Mouse (Mus musculus): ENCODE results near the gene Gria4.
A peak's percentile ranks its signal among the peaks of the same experiment; 100 is the strongest.
"Not testable (repeated sequence)": the region's sequence is repeated elsewhere in the genome, so short reads cannot be mapped to it uniquely, and the experiment has no call there.

The Gria4 gene

DNA sequence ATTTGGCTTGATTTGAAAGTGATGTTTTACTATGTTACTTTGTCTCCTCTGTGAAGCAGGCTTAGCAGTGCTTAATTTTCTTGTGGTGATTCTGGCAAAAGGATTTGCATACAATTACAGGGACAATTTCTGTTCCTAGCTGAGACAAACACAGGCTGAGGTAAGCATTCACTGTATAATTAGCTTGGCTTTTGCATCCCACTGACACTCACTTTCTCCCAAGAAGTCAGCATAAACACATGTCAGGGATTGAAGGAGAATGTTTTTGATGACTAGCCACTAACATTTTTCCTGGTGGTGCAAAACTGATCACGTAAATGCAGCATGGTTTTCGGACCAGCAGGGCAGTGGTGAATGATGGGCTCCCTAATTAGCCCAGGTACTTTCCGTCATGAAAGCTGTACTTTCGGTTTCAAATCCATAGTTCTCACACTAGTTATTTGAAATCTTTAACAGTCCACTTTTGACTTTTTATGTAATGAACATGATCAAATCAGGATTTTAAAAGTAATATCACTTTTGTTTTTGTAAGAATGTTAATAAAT is 240.5 kb downstream of the Gria4 start:
- DNase-seq: no peak

GRCm38 (mm10) chr9:4539218-4539617 is 256.8 kb downstream of the Gria4 start:
- DNase-seq: no peak

DNA sequence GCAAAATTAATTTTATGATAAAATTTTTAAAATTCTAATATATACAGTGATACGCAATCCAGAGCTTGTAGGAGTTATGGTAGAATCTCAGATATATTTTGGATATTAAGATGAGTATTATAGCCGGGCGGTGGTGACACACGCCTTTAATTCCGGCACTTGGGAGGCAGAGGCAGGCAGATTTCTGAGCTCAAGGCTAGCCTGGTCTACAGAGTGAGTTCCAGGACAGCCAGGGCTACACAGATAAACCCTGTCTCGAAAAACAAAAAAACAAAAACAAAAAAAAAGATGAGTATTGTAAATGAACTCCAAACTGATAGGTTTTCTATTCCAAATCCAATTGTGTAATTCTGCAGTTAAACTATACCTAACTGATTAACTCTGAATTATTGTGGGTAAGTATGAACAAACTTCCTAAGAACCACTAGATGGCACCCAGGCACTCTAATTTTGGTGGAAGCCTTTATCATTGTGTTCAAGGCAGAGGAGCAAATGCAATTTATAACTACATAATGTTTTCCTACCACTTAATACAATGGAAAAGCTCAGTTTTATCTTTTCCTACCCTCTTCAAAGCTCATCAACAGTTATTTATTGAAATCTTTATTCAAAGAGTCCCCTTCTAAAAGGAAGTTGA is 259.4 kb downstream of the Gria4 start:
- DNase-seq: no peak

DNA sequence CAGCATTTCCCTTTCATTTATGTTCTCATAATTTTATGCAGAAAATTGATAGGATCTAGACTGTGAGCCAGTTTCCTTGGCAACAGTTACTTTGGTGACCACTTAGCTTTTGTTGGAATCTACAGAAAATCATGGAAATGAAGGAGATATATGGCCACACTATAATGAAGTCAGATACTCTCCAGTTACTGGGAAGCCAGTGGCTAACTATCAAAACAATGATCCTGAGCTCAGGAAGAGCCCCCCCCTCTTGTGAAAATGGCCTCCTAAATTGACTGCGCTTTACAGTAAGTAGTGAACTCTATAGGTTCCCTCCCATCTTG is 281.5 kb downstream of the Gria4 start:
- no peak for DNase-seq

DNA sequence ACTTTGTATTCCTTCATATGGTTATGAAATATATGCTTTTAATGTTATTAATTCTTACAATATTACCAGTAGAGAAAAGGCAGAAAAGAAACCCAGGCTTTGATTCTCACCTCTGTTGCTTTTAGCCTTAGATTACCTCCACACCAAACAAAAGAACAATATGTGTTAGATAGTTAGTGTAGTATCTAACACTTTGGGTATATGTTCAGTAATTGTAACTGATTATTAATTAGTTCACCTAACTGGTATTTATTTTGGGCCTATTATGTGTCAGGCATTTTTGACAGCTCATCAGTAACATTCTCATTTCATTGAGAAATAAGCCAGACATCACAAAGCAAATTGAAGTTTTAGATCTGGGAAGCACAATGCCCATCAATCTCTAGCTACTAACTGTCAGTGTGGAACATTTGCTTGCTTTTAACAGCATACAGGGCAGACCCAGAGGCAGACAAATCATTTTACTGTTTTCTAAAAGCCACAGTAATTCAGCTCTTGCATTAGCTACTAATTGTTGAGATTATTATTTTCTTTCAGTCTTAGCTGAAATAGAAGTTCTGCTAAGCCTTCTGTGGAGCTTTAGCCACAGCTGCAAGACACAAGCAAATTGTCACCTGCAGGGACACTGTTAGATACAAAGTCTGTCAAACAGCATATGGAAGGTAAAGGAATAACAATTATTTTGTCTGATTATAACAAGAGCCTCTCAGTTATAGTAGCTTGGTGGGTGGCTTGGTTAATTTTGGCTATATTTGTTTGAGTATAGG is 282.1 kb downstream of the Gria4 start:
- DNase-seq: no peak

GRCm38 (mm10) chr9:4506086-4506485 is 289.9 kb downstream of the Gria4 start:
- DNase-seq: no peak

- DNase-seq: no peak
These were observed 290.9 kb downstream of the Gria4 start for GRCm38 (mm10) chr9:4505087-4505486.

DNA sequence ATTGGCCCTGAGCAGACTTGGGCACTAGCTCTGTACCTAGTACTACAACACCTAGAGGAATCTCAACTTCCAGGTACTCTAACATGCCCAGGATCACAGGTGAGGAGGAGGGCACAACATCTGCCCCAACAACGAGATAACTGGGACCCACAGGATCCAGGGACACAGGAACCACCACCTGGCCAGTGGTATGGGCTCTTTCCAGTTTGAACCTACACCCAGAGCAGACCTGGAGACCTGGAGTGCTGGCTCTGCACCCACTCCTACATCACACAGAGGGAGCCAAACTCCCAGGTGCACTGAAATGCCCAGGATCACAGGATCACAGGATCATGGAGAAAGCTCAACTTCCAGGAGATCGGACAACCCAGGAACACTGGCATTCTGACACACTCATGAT is 309.6 kb downstream of the Gria4 start:
- no peak for DNase-seq

- no peak for DNase-seq
These were observed 311.5 kb downstream of the Gria4 start for GRCm38 (mm10) chr9:4484502-4484901.

- no peak for DNase-seq
These were observed 325.2 kb downstream of the Gria4 start for GRCm38 (mm10) chr9:4470791-4471190.

DNA sequence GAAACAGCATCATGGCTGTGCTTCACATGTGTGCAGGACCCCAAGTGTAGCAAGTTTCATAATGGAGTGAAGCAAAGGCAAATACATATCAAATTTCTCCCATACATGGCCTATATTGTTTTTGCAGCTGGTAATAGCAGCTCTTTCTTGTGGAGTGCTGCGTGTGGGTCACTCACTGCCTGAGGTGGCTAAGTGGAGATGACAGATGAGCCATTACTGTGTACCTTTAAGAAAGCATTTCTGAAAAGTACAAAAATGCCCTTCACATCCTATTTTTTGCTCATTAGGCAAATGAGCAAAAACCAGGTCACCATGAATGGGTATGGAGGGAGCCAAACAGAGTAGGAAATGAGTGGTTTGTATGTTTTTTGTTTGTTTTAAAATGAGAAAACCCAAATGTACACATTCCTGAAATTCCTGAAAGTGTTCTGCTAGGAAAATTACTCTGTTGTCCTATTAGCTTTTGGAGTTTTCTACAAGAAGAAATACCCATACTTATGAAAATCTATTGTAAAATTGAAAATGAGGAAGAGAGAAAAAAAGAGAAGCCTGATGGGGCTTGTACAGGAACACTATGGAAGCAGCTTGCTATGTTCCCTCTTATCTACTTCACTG is 336.5 kb downstream of the Gria4 start:
- no peak for DNase-seq

GRCm38 (mm10) chr9:4458193-4458592 is 337.8 kb downstream of the Gria4 start:
- no peak for DNase-seq

GRCm38 (mm10) chr9:4457644-4458043 is 338.4 kb downstream of the Gria4 start:
- no peak for DNase-seq

- peak; percentile 34 for DNase-seq
These were observed 353.1 kb downstream of the Gria4 start for GRCm38 (mm10) chr9:4442908-4443307.

- not testable (repeated sequence) for DNase-seq
These were observed 395.2 kb downstream of the Gria4 start for GRCm38 (mm10) chr9:4400801-4401200.

GRCm38 (mm10) chr9:4376640-4377120 is 419.4 kb downstream of the Gria4 start:
- DNase-seq: no peak

DNA sequence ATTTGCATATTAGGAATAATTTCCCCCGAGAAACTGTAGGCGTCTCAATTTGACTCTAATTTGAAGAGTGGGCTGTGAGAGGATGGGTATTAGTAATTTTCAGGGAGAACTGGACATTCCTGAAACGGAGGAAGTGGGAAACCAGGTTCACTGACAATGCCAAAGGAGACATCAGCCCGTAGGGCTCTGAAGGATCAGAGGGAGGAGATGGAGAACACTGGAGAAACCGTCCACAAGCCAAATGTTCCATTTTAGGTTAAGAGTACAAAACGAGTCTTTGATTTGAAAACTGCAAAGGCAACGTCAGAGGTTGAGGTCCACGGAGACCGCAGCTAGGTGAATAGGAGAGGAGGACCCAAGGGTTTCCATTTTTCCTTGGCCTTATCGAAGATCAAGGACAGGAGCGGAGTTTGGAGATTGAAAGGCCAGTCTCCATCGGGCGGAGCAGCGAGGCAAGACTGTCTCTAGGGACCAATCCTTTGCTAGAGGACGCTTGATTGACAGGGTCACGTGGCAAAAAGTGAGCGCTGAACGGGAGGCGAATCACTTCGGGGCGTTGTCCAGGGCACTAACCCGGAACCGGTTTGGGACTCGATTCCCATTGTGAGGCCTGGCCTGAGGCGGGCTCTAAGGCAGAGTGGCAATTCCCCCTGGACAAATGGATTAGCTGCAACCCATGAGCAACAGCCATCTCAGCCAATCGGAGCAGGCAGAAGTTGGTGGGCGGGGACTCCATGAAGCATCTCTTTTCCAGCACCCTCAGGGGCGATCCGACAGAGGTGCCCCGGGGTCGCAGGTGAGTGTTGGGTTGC is 420.0 kb downstream of the Gria4 start, which contains the start of gene Msantd4:
TSS of gene Msantd4 (plus strand) at position 735 of the 812 bp plus-strand sequence.
- peak; percentile 91 for DNase-seq

Data from thymus, postnatal 25 days (tissue).